Mouse (Mus musculus): ENCODE results near the gene Ccdc102a. TPM values are rescaled to one million over a fixed set of nuclear protein-coding genes. Genes with fewer than 3 reads are reported as not detected.

Gene Ccdc102a
- total and polyA plus RNA-seq, 2 experiments = 0.46 to 1.2 TPM

- H3K27ac ChIP-seq (replicated peaks; ENCODE audit: insufficient read depth, low read depth, low read length) = no peak overlapping the region
- DNase-seq (ENCODE audit: extremely low read depth, low read depth, low spot score) = no peak
- H3K36me3 ChIP-seq (ENCODE audit: control insufficient read depth, insufficient read depth, low read length) = no peaks in the 10 kb centered on the region
- TF ChIP-seq CTCF (IDR thresholded peaks at IDR 0.05; ENCODE audit: low read depth, low read length) (no peak), POLR2A (IDR thresholded peaks at IDR 0.05; ENCODE audit: extremely low read depth, insufficient read depth, low read length) (no peak)
- no peaks in the 10 kb centered on the region for H3K4me1 ChIP-seq (ENCODE audit: control insufficient read depth, insufficient read depth, low read length)
- H3K79me2 ChIP-seq (ENCODE audit: control insufficient read depth, insufficient read depth, low read length) = no peaks in the 10 kb centered on the region
- no peak overlapping the region for H3K9ac ChIP-seq (ENCODE audit: low read depth, low read length)
- H3K4me3 ChIP-seq (ENCODE audit: insufficient read depth, low read depth, low read length) = no peak overlapping the region
- no peaks in the 10 kb centered on the region for H3K27me3 ChIP-seq (ENCODE audit: control insufficient read depth, insufficient read depth, low read length)
- WGBS = 97% methylated on average over 1 of the region's 1 CpGs
Observed at GRCm38 (mm10) chr8:94956078-94956574, 38.2 kb upstream of the Ccdc102a start.

- Histone ChIP-seq H3K36me3 (ENCODE audit: control insufficient read depth, insufficient read depth, low read length) (no peaks in the 10 kb centered on the region), H3K27ac (replicated peaks; ENCODE audit: insufficient read depth, low read depth, low read length) (no peak overlapping the region), H3K9ac (ENCODE audit: low read depth, low read length) (no peak overlapping the region), H3K79me2 (ENCODE audit: control insufficient read depth, insufficient read depth, low read length) (no peaks in the 10 kb centered on the region), H3K4me1 (ENCODE audit: control insufficient read depth, insufficient read depth, low read length) (no peaks in the 10 kb centered on the region), H3K27me3 (ENCODE audit: control insufficient read depth, insufficient read depth, low read length) (no peaks in the 10 kb centered on the region), H3K4me3 (ENCODE audit: insufficient read depth, low read depth, low read length) (no peak overlapping the region)
- 25% methylated on average over 9 of the region's 9 CpGs for WGBS
- peak; percentile 6 for DNase-seq (ENCODE audit: extremely low read depth, low read depth, low spot score)
- TF ChIP-seq CTCF (IDR thresholded peaks at IDR 0.05; ENCODE audit: low read depth, low read length) (peak; percentile 64), POLR2A (IDR thresholded peaks at IDR 0.05; ENCODE audit: extremely low read depth, insufficient read depth, low read length) (no peak)
Observed at GRCm38 (mm10) chr8:94954921-94955758, 37.2 kb upstream of the Ccdc102a start.

- no peak overlapping the region for H3K4me3 ChIP-seq (ENCODE audit: insufficient read depth, low read depth, low read length)
- 61% methylated on average over 7 of the region's 7 CpGs for WGBS
- DNase-seq (ENCODE audit: extremely low read depth, low read depth, low spot score) = no peak
- H3K27me3 ChIP-seq (ENCODE audit: control insufficient read depth, insufficient read depth, low read length) = no peaks in the 10 kb centered on the region
- no peak overlapping the region for H3K27ac ChIP-seq (replicated peaks; ENCODE audit: insufficient read depth, low read depth, low read length)
- H3K79me2 ChIP-seq (ENCODE audit: control insufficient read depth, insufficient read depth, low read length) = no peaks in the 10 kb centered on the region
- no peaks in the 10 kb centered on the region for H3K4me1 ChIP-seq (ENCODE audit: control insufficient read depth, insufficient read depth, low read length)
- no peaks in the 10 kb centered on the region for H3K36me3 ChIP-seq (ENCODE audit: control insufficient read depth, insufficient read depth, low read length)
- TF ChIP-seq CTCF (IDR thresholded peaks at IDR 0.05; ENCODE audit: low read depth, low read length) (no peak), POLR2A (IDR thresholded peaks at IDR 0.05; ENCODE audit: extremely low read depth, insufficient read depth, low read length) (no peak)
- no peak overlapping the region for H3K9ac ChIP-seq (ENCODE audit: low read depth, low read length)
Observed at GRCm38 (mm10) chr8:94954368-94954737, 36.5 kb upstream of the Ccdc102a start.

DNA sequence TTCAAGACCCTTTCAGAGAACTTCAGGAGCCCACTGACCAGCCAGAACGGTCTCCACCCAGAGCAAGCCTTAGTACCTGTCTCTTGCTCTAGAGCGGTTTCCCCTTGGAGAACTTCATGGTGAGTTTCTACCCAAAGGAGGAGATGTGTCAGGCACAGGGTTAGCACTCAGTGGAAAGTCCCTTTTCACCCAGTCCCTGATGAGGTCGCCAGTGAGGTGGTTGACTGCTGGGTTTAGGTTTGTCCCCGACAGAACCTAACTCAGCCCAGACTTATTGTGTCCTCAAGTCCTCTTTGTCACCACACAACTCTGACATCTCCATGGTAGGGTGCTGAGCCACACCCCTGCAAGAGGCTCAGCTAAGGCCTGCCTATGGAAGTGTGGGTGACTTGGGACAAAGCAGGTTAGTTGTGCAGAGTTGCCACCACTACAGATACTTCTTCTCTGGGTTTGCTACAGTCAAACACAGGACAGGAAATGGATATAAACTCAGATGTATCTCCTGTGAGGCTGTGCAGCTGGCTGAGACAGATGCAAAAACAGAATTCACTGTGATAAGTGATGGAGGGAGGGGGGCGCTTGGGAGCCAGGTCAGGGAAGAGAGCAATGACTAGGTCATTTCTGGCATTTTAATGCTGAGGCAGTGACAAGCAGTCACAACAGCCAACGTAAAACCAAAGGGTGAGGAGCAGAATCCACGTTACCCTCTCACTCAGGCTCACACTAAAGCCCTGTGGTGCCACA is 35.9 kb upstream of the Ccdc102a start:
- Histone ChIP-seq H3K27ac (replicated peaks; ENCODE audit: insufficient read depth, low read depth, low read length) (no peak overlapping the region), H3K9ac (ENCODE audit: low read depth, low read length) (no peak overlapping the region)
- 81% methylated on average over 7 of the region's 7 CpGs for WGBS

GRCm38 (mm10) chr8:94952086-94952485 is 34.2 kb upstream of the Ccdc102a start:
- TF ChIP-seq POLR2A (IDR thresholded peaks at IDR 0.05; ENCODE audit: extremely low read depth, insufficient read depth, low read length) (no peak), CTCF (IDR thresholded peaks at IDR 0.05; ENCODE audit: low read depth, low read length) (no peak)
- no peaks in the 10 kb centered on the region for H3K27me3 ChIP-seq (ENCODE audit: control insufficient read depth, insufficient read depth, low read length)
- no peak overlapping the region for H3K4me3 ChIP-seq (ENCODE audit: insufficient read depth, low read depth, low read length)
- no peak overlapping the region for H3K27ac ChIP-seq (replicated peaks; ENCODE audit: insufficient read depth, low read depth, low read length)
- 82% methylated on average over 5 of the region's 5 CpGs for WGBS
- no peaks in the 10 kb centered on the region for H3K79me2 ChIP-seq (ENCODE audit: control insufficient read depth, insufficient read depth, low read length)
- DNase-seq (ENCODE audit: extremely low read depth, low read depth, low spot score) = no peak
- H3K36me3 ChIP-seq (ENCODE audit: control insufficient read depth, insufficient read depth, low read length) = no peaks in the 10 kb centered on the region
- no peak overlapping the region for H3K9ac ChIP-seq (ENCODE audit: low read depth, low read length)
- no peaks in the 10 kb centered on the region for H3K4me1 ChIP-seq (ENCODE audit: control insufficient read depth, insufficient read depth, low read length)

More for the DNA sequence above, 35.9 kb upstream of the Ccdc102a start:
- Histone ChIP-seq H3K4me3 (ENCODE audit: insufficient read depth, low read depth, low read length) (no peak overlapping the region), H3K36me3 (ENCODE audit: control insufficient read depth, insufficient read depth, low read length) (no peaks in the 10 kb centered on the region), H3K79me2 (ENCODE audit: control insufficient read depth, insufficient read depth, low read length) (no peaks in the 10 kb centered on the region), H3K4me1 (ENCODE audit: control insufficient read depth, insufficient read depth, low read length) (no peaks in the 10 kb centered on the region), H3K27me3 (ENCODE audit: control insufficient read depth, insufficient read depth, low read length) (no peaks in the 10 kb centered on the region)
- no peak for DNase-seq (ENCODE audit: extremely low read depth, low read depth, low spot score)
- no peak for TF ChIP-seq POLR2A (IDR thresholded peaks at IDR 0.05; ENCODE audit: extremely low read depth, insufficient read depth, low read length)
- no peak for TF ChIP-seq CTCF (IDR thresholded peaks at IDR 0.05; ENCODE audit: low read depth, low read length)

Measured in liver, adult 2 months (tissue).